Mouse (Mus musculus) olfactory bulb, adult 2 months (tissue): ENCODE measurements around the gene Cd5l.

Source experiments
- CTCF ChIP-seq: fragments of 200-500 bp; IDR thresholded peaks from 2 replicates; pipeline ENCODE4 v1.5.1; 2012; ENCODE audit warnings: low read depth, mild to moderate bottlenecking, low read length, moderate library complexity; ENCODE audit not compliant: insufficient read depth
- POLR2A ChIP-seq: fragments of 200-500 bp; IDR thresholded peaks from 2 replicates; pipeline ENCODE4 v1.6.1; 2012; ENCODE audit warnings: mild to moderate bottlenecking, low read depth, low read length, moderate library complexity; ENCODE audit not compliant: insufficient read depth

DNA sequence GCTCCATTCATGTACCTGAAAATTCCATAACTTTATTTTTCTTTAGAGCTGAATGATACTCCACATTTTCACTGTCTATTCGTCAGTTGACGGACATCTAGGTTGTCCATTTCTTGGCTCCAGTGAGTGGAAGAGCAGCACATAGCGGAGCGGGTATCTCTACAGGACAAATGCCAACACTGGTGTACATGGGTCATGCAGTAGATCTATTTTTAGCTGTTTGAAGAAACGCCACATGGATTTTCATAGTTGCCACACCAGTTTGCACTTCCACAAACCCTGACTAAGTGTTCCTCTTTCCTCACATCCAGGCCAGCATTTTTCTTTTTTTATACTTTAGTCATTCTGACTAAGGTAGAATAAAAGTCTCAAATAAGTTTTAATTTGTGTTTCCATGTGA, 19.8 kb upstream of the Cd5l start:
- TF ChIP-seq CTCF: no peak
- TF ChIP-seq POLR2A: no peak
